Mouse (Mus musculus) forebrain, embryonic 14.5 days (tissue): ENCODE data around the gene Prpf39. TPM values are rescaled to one million over a fixed set of nuclear protein-coding genes. Genes with fewer than 3 reads are reported as not detected.

Experiments
- ATAC-seq: fragments of 200-750 bp; cut with Nextera tagmentation; 2 replicates; pipeline ENCODE4 v1.8.0; 2017; ENCODE audit warnings: mild to moderate bottlenecking, moderate library complexity
- DNase-seq: peaks from one replicate; pipeline ENCODE4 v3.0.0-alpha.2; 2015; ENCODE audit warnings: low spot score
- H3K27ac ChIP-seq: fragments of 300-500 bp; sonication (generic); 2 replicates; pipeline ENCODE4 v1.5.1; 2014; ENCODE audit warnings: low read depth, mild to moderate bottlenecking, control low read depth, low read length, moderate library complexity
- H3K27me3 ChIP-seq: fragments of 300-500 bp; sonication (generic); replicated peaks from 2 replicates; pipeline ENCODE4 v1.6.1; 2014; ENCODE audit warnings: low read length, control low read depth, mixed read lengths; ENCODE audit not compliant: control insufficient read depth, insufficient read depth
- H3K36me3 ChIP-seq: fragments of 300-500 bp; sonication (generic); 2 replicates; pipeline ENCODE4 v1.6.1; 2014; ENCODE audit warnings: low read length, control low read depth; ENCODE audit not compliant: control insufficient read depth, insufficient read depth
- H3K4me1 ChIP-seq: fragments of 300-500 bp; sonication (generic); 2 replicates; pipeline ENCODE4 v1.6.1; 2014; ENCODE audit warnings: antibody characterized with exemption, low read length, control low read depth; ENCODE audit not compliant: control insufficient read depth, insufficient read depth
- H3K4me2 ChIP-seq: fragments of 300-500 bp; sonication (generic); 2 replicates; pipeline ENCODE4 v1.6.1; 2014; ENCODE audit warnings: mild to moderate bottlenecking, control low read depth, low read length
- H3K4me3 ChIP-seq: fragments of 300-500 bp; sonication (generic); 2 replicates; pipeline ENCODE4 v1.5.1; 2014; ENCODE audit warnings: low read depth, low read length, control low read depth
- H3K9ac ChIP-seq: fragments of 300-500 bp; sonication (generic); 2 replicates; pipeline ENCODE4 v1.6.1; 2014; ENCODE audit warnings: mild to moderate bottlenecking, low read length, control low read depth, moderate library complexity
- H3K9me3 ChIP-seq: fragments of 300-500 bp; sonication (generic); replicated peaks from 2 replicates; pipeline ENCODE4 v1.6.1; 2016; ENCODE audit warnings: low read length, control low read depth, mixed read lengths; ENCODE audit not compliant: control insufficient read depth
- WGBS: fragments of 180-500 bp; shearing (Covaris S2); extraction: QIAGEN DNeasy Blood & Tissue Kit; methylation state at CpG from one replicate; pipeline ENCODE4 v1.1.7; 2014; 5-methylcytosine and 5-hydroxymethylcytosine counted together
- polyA plus RNA-seq: library from polyadenylated mRNA; unstranded; fragments of >200 nt; fragmentation: Nextera tagmentation; extraction: Ambion mirVana; gene quantifications from 2 replicates; pipeline ENCODE4 v1.2.1, GENCODE M21; 2014

The Prpf39 gene
- polyA plus RNA-seq, 1 experiment from 2014 or later: 38.4 TPM

GRCm38 (mm10) chr12:65065241-65065640 is 29.1 kb downstream of the Prpf39 start:
- no peaks in the 10 kb centered on the region for H3K4me1 ChIP-seq
- DNase-seq: no peak
- no peak overlapping the region for H3K4me2 ChIP-seq
- no peak overlapping the region for H3K27ac ChIP-seq
- no peaks in the 10 kb centered on the region for H3K9me3 ChIP-seq
- H3K4me3 ChIP-seq: no peak overlapping the region
- peaks cover 65% of the 10 kb centered on the region for H3K36me3 ChIP-seq
- no peak for ATAC-seq
- H3K27me3 ChIP-seq: no peaks in the 10 kb centered on the region
- 81% methylated on average over 2 of the region's 2 CpGs for WGBS
- H3K9ac ChIP-seq: no peak overlapping the region

- no peak overlapping the region for H3K27ac ChIP-seq
- DNase-seq (peak; percentile 15), ATAC-seq (no peak)
- WGBS: 57% methylated on average over 3 of the region's 3 CpGs
- no peaks in the 10 kb centered on the region for H3K4me1 ChIP-seq
- no peak overlapping the region for H3K9ac ChIP-seq
- no peaks in the 10 kb centered on the region for H3K27me3 ChIP-seq
- H3K36me3 ChIP-seq: peaks cover 56% of the 10 kb centered on the region
- no peak overlapping the region for H3K4me2 ChIP-seq
- H3K9me3 ChIP-seq: no peaks in the 10 kb centered on the region
- no peak overlapping the region for H3K4me3 ChIP-seq
Measured at GRCm38 (mm10) chr12:65066234-65066633, 30.1 kb downstream of the Prpf39 start.

GRCm38 (mm10) chr12:65068409-65068808 is 32.3 kb downstream of the Prpf39 start:
- no peak overlapping the region for H3K9ac ChIP-seq
- DNase-seq (no peak), ATAC-seq (no peak)
- no peaks in the 10 kb centered on the region for H3K27me3 ChIP-seq
- H3K4me2 ChIP-seq: no peak overlapping the region
- no peaks in the 10 kb centered on the region for H3K9me3 ChIP-seq
- H3K27ac ChIP-seq: no peak overlapping the region
- WGBS: 86% methylated on average over 4 of the region's 4 CpGs
- H3K4me3 ChIP-seq: no peak overlapping the region
- H3K4me1 ChIP-seq: no peaks in the 10 kb centered on the region; the same call in 1 of the 2 replicates
- H3K36me3 ChIP-seq: peaks cover 43% of the 10 kb centered on the region

GRCm38 (mm10) chr12:65072911-65073610 is 36.9 kb downstream of the Prpf39 start:
- H3K4me3 ChIP-seq: peak overlapping the region; percentile 64
- 3% methylated on average over 21 of the region's 21 CpGs for WGBS
- peak overlapping the region; percentile 92 for H3K9ac ChIP-seq
- ATAC-seq: peak; percentile 68
- H3K4me2 ChIP-seq: peak overlapping the region; percentile 79
- no peaks in the 10 kb centered on the region for H3K9me3 ChIP-seq
- peak; percentile 67 for DNase-seq
- H3K27me3 ChIP-seq: no peaks in the 10 kb centered on the region
- peaks cover 11% of the 10 kb centered on the region for H3K36me3 ChIP-seq
- H3K4me1 ChIP-seq: peaks cover 19% of the 10 kb centered on the region
- peak overlapping the region; percentile 91 for H3K27ac ChIP-seq

GRCm38 (mm10) chr12:65073611-65074178 is 37.6 kb downstream of the Prpf39 start, which contains the start of gene Fkbp3:
Gene Fkbp3, minus strand, starts transcription at chr12:65074007.
- H3K27ac ChIP-seq: peak within 1 kb of the TSS; percentile 91
- peak within 1 kb of the TSS; percentile 92 for H3K9ac ChIP-seq
- ATAC-seq (peak; percentile 98), DNase-seq (peak; percentile 99)
- H3K4me2 ChIP-seq: peak within 1 kb of the TSS; percentile 79
- H3K4me3 ChIP-seq: peak within 1 kb of the TSS; percentile 64
- H3K9me3 ChIP-seq: no peaks in the 10 kb centered on the region
- H3K27me3 ChIP-seq: no peaks in the 10 kb centered on the region
- peaks cover 5% of the 10 kb centered on the region; the same call in 1 of the 2 replicates for H3K36me3 ChIP-seq
- H3K4me1 ChIP-seq: peaks cover 19% of the 10 kb centered on the region
- under 1% methylated on average over 48 of the region's 49 CpGs for WGBS

- no peaks in the 10 kb centered on the region for H3K27me3 ChIP-seq
- H3K4me3 ChIP-seq: peak overlapping the region; percentile 64
- ATAC-seq: no peak
- DNase-seq: no peak
- peak overlapping the region; percentile 92 for H3K9ac ChIP-seq
- H3K4me2 ChIP-seq: peak overlapping the region; percentile 79
- H3K4me1 ChIP-seq: peaks cover 19% of the 10 kb centered on the region
- no peaks in the 10 kb centered on the region for H3K36me3 ChIP-seq
- 41% methylated on average over 7 of the region's 7 CpGs for WGBS
- H3K27ac ChIP-seq: 0 out of 2 replicates have a peak overlapping the region, but pooled peaks have one; percentile 91
- H3K9me3 ChIP-seq: no peaks in the 10 kb centered on the region
Measured at GRCm38 (mm10) chr12:65074651-65075050, 38.5 kb downstream of the Prpf39 start.

GRCm38 (mm10) chr12:65075085-65075732 is 39.1 kb downstream of the Prpf39 start, which contains the start of gene Fancm:
Gene Fancm, plus strand, starts transcription at chr12:65075603.
- H3K36me3 ChIP-seq: no peaks in the 10 kb centered on the region
- peak within 1 kb of the TSS; percentile 92 for H3K9ac ChIP-seq
- H3K4me1 ChIP-seq: peaks cover 19% of the 10 kb centered on the region
- H3K4me3 ChIP-seq: peak within 1 kb of the TSS; percentile 64
- DNase-seq: peak; percentile 97
- WGBS: 2% methylated on average over 39 of the region's 39 CpGs
- peak within 1 kb of the TSS; percentile 91 for H3K27ac ChIP-seq
- no peaks in the 10 kb centered on the region for H3K9me3 ChIP-seq
- peak within 1 kb of the TSS; percentile 79 for H3K4me2 ChIP-seq
- ATAC-seq: peak; percentile 56
- H3K27me3 ChIP-seq: no peaks in the 10 kb centered on the region

- Histone ChIP-seq H3K27ac (peak overlapping the region; percentile 80), H3K9ac (peak overlapping the region; percentile 76), H3K4me1 (peaks cover 19% of the 10 kb centered on the region), H3K27me3 (no peaks in the 10 kb centered on the region), H3K4me3 (peak overlapping the region; percentile 64), H3K9me3 (no peaks in the 10 kb centered on the region), H3K36me3 (0 out of 2 replicates have a peak, but pooled peaks cover 4% of the 10 kb centered on the region), H3K4me2 (peak overlapping the region; percentile 79)
- DNase-seq (no peak), ATAC-seq (peak; percentile 14)
- WGBS: 0% methylated on average over 37 of the region's 41 CpGs
Measured at GRCm38 (mm10) chr12:65075733-65076310, 39.7 kb downstream of the Prpf39 start.
